Mouse (Mus musculus) heart, embryonic 12.5 days (tissue): Measurements from ENCODE around the gene Spns2. TPM values are rescaled to one million over a fixed set of nuclear protein-coding genes. Genes with fewer than 3 reads are reported as not detected.

Source experiments
- ATAC-seq: fragments of 200-750 bp; cut with Nextera tagmentation; 2 replicates; pipeline ENCODE4 v1.8.0; 2017; ENCODE audit warnings: moderate TSS enrichment, moderate library complexity; ENCODE audit not compliant: insufficient number of reproducible peaks, low FRiP score
- H3K27ac ChIP-seq: fragments of 300-500 bp; sonication (generic); 2 replicates; pipeline ENCODE4 v1.5.1; 2016; ENCODE audit warnings: mild to moderate bottlenecking, moderate library complexity; ENCODE audit not compliant: poor library complexity, severe bottlenecking
- H3K27me3 ChIP-seq: fragments of 300-500 bp; sonication (generic); replicated peaks from 2 replicates; pipeline ENCODE4 v1.6.1; 2016; ENCODE audit warnings: mild to moderate bottlenecking, moderate library complexity
- H3K36me3 ChIP-seq: fragments of 300-500 bp; sonication (generic); 2 replicates; pipeline ENCODE4 v1.6.1; 2016; ENCODE audit warnings: mild to moderate bottlenecking, moderate library complexity
- H3K4me1 ChIP-seq: fragments of 300-500 bp; sonication (generic); replicated peaks from 2 replicates; pipeline ENCODE4 v1.6.1; 2016; ENCODE audit warnings: mild to moderate bottlenecking
- H3K4me2 ChIP-seq: fragments of 300-500 bp; sonication (generic); 2 replicates; pipeline ENCODE4 v1.6.1; 2016; ENCODE audit warnings: mild to moderate bottlenecking, moderate library complexity
- H3K4me3 ChIP-seq: fragments of 300-500 bp; sonication (generic); 2 replicates; pipeline ENCODE4 v1.5.1; 2016; ENCODE audit warnings: mild to moderate bottlenecking
- H3K9ac ChIP-seq: fragments of 300-500 bp; sonication (generic); 2 replicates; pipeline ENCODE4 v1.6.1; 2016; ENCODE audit warnings: mild to moderate bottlenecking, moderate library complexity
- H3K9me3 ChIP-seq: fragments of 300-500 bp; sonication (generic); replicated peaks from 2 replicates; pipeline ENCODE4 v1.6.1; 2016; ENCODE audit warnings: mild to moderate bottlenecking, moderate library complexity
- WGBS: fragments of 180-500 bp; shearing (Covaris S2); methylation state at CpG from one replicate; pipeline ENCODE4 v1.1.7; 2016; 5-methylcytosine and 5-hydroxymethylcytosine counted together
- polyA plus RNA-seq: library from polyadenylated mRNA; unstranded; fragments of >200 nt; fragmentation: Nextera tagmentation; extraction: Ambion mirVana; gene quantifications from 2 replicates; pipeline ENCODE4 v1.2.1, GENCODE M21; 2016

The Spns2 gene
- polyA plus RNA-seq, 1 experiment from 2014 or later: 3.5 TPM

DNA sequence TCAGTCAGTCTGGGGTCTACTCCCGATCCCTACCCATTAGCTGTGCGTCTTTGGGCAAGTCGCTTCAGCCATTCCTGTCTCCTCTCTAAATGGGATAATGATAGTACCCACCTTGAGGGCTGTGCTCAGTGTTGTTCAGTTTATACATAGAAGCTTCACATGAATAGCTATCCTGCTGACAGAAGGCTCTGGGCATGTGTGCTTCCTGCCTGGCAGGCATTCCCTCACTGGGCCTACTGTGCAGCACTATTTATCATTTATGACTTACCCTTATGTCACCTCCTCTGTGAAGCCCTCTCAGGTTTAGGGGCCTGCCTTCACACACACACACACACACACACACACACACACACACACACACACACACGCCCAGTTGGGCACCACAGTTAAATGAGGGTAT lies 10.4 kb upstream of the Spns2 start:
- no peak for ATAC-seq
- WGBS: 92% methylated on average over 4 of the region's 4 CpGs
- H3K27me3 ChIP-seq: peaks cover 23% of the 10 kb centered on the region

DNA sequence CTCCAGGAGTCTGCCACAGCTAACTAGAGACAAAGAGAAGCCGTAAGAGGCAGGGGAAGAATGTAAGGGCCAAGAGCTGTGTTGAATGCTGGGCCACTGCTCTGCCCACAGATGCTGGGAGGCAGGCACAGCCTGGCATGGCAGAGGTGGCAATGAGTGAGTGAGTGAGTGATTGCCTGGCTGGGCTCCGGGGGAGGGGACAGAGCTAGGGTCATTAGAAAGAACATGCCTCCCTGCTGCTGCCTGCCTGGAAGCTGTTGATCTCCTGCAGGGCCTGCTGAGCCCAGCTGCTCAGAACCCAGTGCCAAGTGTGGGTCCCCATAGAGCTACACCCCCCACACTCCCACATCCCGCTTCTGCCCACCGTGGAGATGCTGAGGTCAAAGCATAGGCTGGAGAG lies 7.7 kb upstream of the Spns2 start:
- Histone ChIP-seq H3K4me1 (peaks cover 16% of the 10 kb centered on the region), H3K27me3 (peaks cover 29% of the 10 kb centered on the region), H3K36me3 (no peaks in the 10 kb centered on the region), H3K4me3 (no peak overlapping the region), H3K27ac (no peak overlapping the region), H3K9me3 (no peaks in the 10 kb centered on the region), H3K9ac (no peak overlapping the region), H3K4me2 (no peak overlapping the region)
- 20% methylated on average over 4 of the region's 4 CpGs for WGBS
- ATAC-seq: no peak

More for the DNA sequence above, 10.4 kb upstream of the Spns2 start:
- Histone ChIP-seq H3K36me3 (no peaks in the 10 kb centered on the region), H3K9me3 (no peaks in the 10 kb centered on the region), H3K4me1 (peaks cover 38% of the 10 kb centered on the region), H3K4me3 (no peak overlapping the region), H3K9ac (no peak overlapping the region), H3K27ac (no peak overlapping the region), H3K4me2 (no peak overlapping the region)

DNA sequence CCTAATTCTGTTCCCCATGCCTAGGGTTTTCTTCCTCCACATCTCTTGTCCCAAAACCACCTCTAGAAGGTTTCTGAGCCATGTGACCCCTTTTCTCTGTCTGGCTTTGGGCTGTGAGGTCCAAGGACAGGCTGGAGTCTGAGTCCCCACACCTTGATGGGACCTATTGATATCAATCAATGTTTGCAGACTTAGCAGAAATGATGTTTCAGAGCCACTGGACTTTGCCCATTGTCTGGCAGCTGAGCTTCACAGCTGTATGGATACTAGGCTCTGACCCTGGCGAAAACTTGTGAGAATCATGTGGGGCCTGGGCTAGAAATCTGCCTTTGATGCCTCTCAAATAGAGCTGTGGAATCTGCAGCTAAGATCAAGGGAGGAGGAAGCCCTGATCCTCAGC lies 7.1 kb upstream of the Spns2 start:
- Histone ChIP-seq H3K4me2 (no peak overlapping the region), H3K9me3 (no peaks in the 10 kb centered on the region), H3K4me3 (no peak overlapping the region), H3K9ac (no peak overlapping the region), H3K27ac (no peak overlapping the region), H3K4me1 (peaks cover 10% of the 10 kb centered on the region), H3K36me3 (no peaks in the 10 kb centered on the region), H3K27me3 (peaks cover 29% of the 10 kb centered on the region)
- ATAC-seq: no peak
- WGBS: 44% methylated on average over 1 of the region's 1 CpGs

DNA sequence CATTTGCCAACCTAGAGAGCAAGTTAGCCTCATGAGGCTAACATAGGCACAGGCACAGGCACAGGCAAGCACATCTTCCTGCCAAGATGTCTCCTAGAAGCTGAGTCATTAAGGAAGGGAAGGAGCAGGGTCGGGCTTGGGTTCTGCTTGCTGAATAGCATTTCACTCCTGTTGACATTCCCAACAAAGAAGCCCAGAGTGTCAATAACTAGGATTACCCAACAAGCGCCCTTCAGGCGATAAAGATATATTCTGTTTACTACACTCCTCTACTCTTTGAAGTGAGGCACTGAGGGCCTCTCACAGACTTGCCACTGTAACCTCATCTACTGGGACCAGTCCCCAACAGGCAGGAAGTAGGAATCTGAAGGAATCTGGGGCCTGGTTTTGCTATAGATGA lies 6.4 kb upstream of the Spns2 start:
- Histone ChIP-seq H3K4me2 (no peak overlapping the region), H3K9me3 (no peaks in the 10 kb centered on the region), H3K27ac (no peak overlapping the region), H3K9ac (no peak overlapping the region), H3K27me3 (peaks cover 31% of the 10 kb centered on the region), H3K36me3 (no peaks in the 10 kb centered on the region), H3K4me1 (peaks cover 3% of the 10 kb centered on the region), H3K4me3 (no peak overlapping the region)
- no peak for ATAC-seq
- WGBS: 74% methylated on average over 3 of the region's 3 CpGs

DNA sequence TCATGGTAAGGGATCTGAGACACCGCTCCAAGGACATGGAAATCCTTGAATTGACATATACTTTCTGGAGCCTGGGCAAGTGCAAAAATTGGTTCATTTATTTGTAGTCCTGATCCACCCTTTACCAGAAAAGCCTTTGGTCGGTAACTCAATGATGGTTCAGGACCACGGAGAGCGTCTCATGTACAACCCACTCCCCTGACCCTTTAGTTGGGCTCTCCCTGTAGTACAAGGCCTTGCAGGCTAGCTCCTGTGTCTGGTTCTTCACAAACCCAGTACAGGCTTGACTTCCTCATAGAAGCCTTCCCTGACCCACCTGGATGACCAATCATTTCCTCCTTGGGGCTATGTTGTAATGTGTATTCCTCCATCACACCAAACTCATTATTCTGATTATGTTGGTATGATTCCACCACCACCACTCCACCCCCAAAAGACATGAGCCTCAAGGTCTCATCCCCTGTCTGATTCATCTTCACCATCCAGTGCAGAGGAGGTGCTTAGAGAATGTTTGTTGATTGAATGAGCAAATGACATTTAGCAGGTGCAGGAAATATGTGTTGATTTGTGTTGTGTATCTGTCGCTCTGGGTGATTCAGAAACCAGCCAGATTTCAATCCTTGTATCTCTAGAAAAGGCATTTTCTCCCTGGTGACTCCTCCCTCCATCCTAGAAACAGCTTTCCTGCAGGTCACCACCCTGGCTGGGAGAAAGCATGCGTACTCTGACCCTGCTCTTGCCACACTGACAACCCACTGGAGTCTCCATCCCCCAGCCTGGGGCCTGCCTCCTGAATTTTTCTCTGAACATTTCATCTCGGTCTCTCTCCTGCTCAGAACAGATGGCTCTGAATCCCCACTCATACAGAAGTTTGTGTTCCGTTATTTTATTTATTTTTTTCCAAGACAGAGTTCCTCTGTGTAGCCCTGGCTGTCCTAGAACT lies 4.6 kb upstream of the Spns2 start:
- Histone ChIP-seq H3K27me3 (peaks cover 41% of the 10 kb centered on the region), H3K9ac (no peak overlapping the region), H3K27ac (no peak overlapping the region), H3K4me2 (no peak overlapping the region), H3K9me3 (no peaks in the 10 kb centered on the region), H3K36me3 (no peaks in the 10 kb centered on the region), H3K4me1 (peaks cover 2% of the 10 kb centered on the region), H3K4me3 (no peak overlapping the region)
- ATAC-seq: no peak
- WGBS: 47% methylated on average over 8 of the region's 8 CpGs

DNA sequence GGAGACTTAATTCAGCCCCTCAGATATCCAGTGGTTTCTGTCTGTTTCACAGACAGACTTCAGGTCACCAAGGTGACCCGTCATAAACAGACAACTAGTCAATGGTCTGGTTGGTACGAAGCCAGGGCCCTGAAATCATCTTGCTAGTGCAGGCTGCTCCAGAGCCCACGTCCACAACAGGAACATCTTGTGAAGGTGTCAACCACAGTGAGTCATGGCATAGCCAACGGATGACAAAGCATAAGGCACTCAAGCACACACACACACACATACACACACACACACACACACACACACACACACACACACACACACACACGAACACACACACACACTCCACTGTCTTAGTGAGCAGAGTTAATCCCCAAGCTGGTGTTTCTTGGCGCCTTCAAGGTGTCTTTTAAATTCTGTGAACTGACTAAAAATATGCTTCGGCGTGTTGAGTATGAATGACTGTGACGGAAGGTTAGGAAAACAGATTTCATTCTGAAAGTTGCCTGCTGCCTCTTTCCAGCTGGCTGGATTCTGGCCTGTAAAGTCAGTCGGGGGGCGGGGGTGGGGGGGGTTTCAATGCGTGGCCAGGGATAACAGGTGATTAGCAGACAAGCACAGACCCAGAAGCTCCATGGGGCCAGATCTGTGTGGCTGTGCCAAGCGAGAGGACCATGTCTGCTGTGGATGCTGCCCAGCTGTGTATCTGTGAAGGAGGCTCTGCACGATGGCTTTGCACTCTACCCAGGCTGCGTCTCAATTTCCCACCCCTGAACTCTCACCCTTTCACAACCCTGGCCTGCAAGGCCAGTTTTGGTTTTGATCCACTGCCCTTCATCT lies 1.6 kb upstream of the Spns2 start:
- Histone ChIP-seq H3K4me1 (peaks cover 11% of the 10 kb centered on the region), H3K9ac (no peak overlapping the region), H3K4me3 (no peak overlapping the region), H3K27me3 (peaks cover 47% of the 10 kb centered on the region), H3K9me3 (no peaks in the 10 kb centered on the region), H3K4me2 (no peak overlapping the region), H3K36me3 (no peaks in the 10 kb centered on the region), H3K27ac (no peak overlapping the region)
- no peak for ATAC-seq
- 68% methylated on average over 15 of the region's 15 CpGs for WGBS

DNA sequence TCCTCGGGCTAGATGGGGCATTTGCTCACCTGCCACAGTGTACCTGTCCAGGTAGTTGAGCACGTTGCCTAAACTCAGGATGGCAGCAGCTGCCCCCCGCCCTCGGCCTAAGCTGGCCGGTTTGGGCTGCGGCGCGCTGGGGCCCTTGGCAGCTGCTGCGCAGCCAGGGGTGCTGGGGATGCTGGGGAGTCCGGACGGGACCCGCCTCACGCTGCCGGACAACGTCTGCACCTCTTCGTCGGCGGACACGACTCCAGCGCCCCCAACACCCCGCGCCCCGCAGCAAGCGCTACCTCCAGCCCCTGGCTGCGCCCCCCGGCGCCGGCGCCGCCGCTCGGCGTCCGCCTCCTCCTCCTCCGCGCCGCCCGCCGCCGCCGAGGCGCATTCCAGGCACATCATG lies 307 bp downstream of the Spns2 start:
- WGBS: under 1% methylated on average over 40 of the region's 42 CpGs

DNA sequence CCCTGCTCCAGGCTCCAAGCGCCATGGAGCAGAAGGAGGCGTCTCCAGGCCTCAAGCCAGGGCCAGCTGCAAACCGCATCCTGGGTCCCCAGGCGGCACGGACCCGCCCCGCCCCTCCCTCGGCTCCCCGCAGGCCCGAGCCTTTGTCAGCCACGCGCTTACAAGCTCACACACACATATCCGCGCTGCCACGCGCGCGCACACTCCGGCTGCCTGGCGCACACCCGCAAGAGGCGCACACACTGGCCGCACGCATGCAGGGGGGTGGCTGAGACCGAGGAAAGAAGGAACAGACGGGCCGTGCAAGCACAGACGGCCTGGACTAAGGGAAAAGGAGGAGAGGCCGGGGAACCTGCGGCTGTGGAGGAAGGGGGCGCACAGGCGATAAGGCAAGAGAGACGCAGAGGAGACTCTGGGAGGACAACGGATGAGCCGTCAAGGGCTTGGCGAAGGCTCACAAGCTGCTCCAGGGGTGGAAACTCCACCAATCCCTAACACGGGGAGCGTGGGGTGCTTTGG lies 892 bp downstream of the Spns2 start:
- Histone ChIP-seq H3K27me3 (peaks cover 52% of the 10 kb centered on the region), H3K36me3 (no peaks in the 10 kb centered on the region), H3K4me2 (peak overlapping the region; percentile 100), H3K9me3 (no peaks in the 10 kb centered on the region), H3K9ac (peak overlapping the region; percentile 78), H3K4me1 (peaks cover 17% of the 10 kb centered on the region), H3K4me3 (peak overlapping the region; percentile 85), H3K27ac (no peak overlapping the region; the same call in 1 of the 2 replicates)
- ATAC-seq: no peak; the same call in 1 of the 2 replicates
- under 1% methylated on average over 38 of the region's 38 CpGs for WGBS

More for the DNA sequence above, 307 bp downstream of the Spns2 start:
- Histone ChIP-seq H3K27ac (no peak overlapping the region), H3K9ac (peak overlapping the region; percentile 78), H3K36me3 (no peaks in the 10 kb centered on the region), H3K27me3 (peaks cover 52% of the 10 kb centered on the region), H3K4me2 (peak overlapping the region; percentile 100), H3K4me3 (peak overlapping the region; percentile 85), H3K9me3 (no peaks in the 10 kb centered on the region), H3K4me1 (peaks cover 16% of the 10 kb centered on the region)
- ATAC-seq: no peak; the same call in 1 of the 2 replicates

DNA sequence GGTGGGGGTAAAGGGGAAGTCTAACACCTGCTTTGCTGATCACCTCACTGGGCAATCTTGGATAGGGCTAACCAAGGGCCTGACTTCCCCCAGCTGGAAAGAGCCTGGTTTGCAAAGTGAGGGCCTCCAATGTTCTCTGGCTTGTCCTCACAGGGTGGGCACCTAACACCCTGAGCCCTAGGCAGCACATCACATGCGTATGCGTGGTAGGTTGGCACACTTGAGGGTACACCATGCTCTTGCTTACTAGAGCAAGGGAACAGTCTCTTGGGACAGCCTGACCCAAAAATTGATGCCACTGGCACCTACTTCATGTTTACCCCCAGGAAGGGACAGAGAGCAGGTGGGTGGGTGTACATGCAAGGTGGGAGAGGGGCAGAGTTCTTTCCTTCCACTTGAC lies 2.0 kb downstream of the Spns2 start:
- Histone ChIP-seq H3K36me3 (no peaks in the 10 kb centered on the region), H3K4me1 (peaks cover 19% of the 10 kb centered on the region), H3K9me3 (no peaks in the 10 kb centered on the region), H3K9ac (no peak overlapping the region), H3K27me3 (peaks cover 46% of the 10 kb centered on the region), H3K4me2 (peak overlapping the region; percentile 100), H3K27ac (no peak overlapping the region), H3K4me3 (peak overlapping the region; percentile 85)
- ATAC-seq: no peak
- WGBS: 82% methylated on average over 2 of the region's 2 CpGs

DNA sequence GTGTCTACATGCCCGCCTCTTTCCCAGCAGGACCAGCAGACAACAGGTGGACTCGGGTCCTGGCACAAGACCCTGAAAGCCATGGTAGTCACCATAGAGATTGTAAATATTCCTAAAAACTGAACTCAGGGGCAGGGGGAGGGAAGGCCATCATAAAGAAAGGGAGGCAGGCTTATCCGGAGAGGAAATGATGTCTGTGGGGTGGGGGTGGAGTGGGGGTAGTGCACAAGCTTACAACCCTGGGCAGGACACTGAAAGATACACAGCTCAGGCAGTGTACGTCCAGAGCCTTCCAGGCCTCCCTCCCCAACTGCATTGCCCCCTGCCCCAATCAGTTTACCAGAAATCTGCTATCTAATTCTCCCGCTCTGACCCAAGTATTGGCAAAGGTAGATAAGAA lies 2.5 kb downstream of the Spns2 start:
- no peak overlapping the region for H3K4me3 ChIP-seq
- H3K4me2 ChIP-seq: peak overlapping the region; percentile 100

DNA sequence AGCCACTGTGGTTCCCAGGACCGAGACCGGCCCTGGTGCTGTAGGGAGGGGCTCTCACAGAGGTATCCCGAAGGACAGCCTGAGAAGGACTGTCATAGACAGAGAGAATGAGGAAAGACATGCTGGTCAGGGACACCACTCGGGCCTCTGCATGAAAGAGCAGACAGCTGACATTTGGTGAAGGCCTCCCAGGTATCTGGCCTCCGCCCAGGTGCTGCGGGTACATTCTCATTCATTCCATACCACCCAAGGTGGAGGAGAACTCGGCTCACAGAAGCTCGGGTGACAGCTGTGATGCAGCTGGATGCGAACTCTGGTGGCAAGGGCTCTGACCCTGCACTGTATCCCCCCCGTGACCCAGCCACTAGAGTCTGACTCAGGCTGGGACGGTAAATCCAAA lies 3.7 kb downstream of the Spns2 start:
- Histone ChIP-seq H3K36me3 (no peaks in the 10 kb centered on the region), H3K4me2 (no peak overlapping the region), H3K9ac (no peak overlapping the region), H3K4me1 (peaks cover 32% of the 10 kb centered on the region), H3K9me3 (no peaks in the 10 kb centered on the region), H3K27me3 (peaks cover 42% of the 10 kb centered on the region), H3K4me3 (no peak overlapping the region), H3K27ac (no peak overlapping the region)
- no peak for ATAC-seq
- WGBS: 64% methylated on average over 11 of the region's 11 CpGs

More for the DNA sequence above, 2.5 kb downstream of the Spns2 start:
- no peak for ATAC-seq
- no peak overlapping the region for H3K9ac ChIP-seq
- no peaks in the 10 kb centered on the region for H3K9me3 ChIP-seq
- no peak overlapping the region for H3K27ac ChIP-seq
- peaks cover 24% of the 10 kb centered on the region for H3K4me1 ChIP-seq
- peaks cover 46% of the 10 kb centered on the region for H3K27me3 ChIP-seq
- H3K36me3 ChIP-seq: no peaks in the 10 kb centered on the region
- 45% methylated on average over 5 of the region's 5 CpGs for WGBS
